Mouse (Mus musculus): Measurements from ENCODE around the gene Cox15. TPM values are rescaled to one million over a fixed set of nuclear protein-coding genes. Genes with fewer than 3 reads are reported as not detected.

Cox15 gene
- total RNA-seq, 1 experiment: 19.8 TPM

DNA sequence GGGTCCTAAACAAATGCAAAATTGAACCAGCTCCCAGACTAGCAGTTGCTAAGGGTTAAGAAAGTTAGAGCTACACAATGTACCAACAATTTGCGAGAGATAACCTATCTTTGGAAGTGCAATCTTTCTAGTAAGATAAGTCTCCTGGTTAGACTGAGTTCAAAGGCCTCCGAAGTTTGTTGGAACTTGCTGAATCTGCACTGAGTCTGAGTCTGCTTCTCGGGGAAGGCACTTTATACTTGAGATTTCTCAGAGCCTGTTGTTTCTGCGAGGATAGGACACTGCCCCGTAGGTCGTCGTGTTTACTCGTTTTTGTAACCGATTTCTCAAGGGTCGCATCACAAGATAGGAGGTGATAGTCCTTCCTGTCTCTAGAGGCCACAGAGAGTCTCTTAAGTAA is 22.6 kb upstream of the Cox15 start:
- H3K36me3 ChIP-seq (ENCODE audit: control insufficient read depth, insufficient read depth, low read length, poor library complexity, severe bottlenecking): no peaks in the 10 kb centered on the region
- DNase-seq (ENCODE audit: low read depth, low spot score): no peak
- in situ Hi-C loops (cut with MboI; ENCODE audit: low sequenced_read_pairs in 2 of 2, unreplicated experiment in 2 of 2): no loop called here
- no peak overlapping the region for H3K4me3 ChIP-seq (ENCODE audit: insufficient read depth in 1 of 2, low read depth in 1 of 2, low read length in 2 of 2, poor library complexity in 1 of 2, severe bottlenecking in 1 of 2)
- no peaks in the 10 kb centered on the region for H3K9me3 ChIP-seq (ENCODE audit: control insufficient read depth, insufficient read depth, low read depth, low read length)
- no peaks in the 10 kb centered on the region for H3K4me1 ChIP-seq (ENCODE audit: control insufficient read depth in 2 of 2, insufficient read depth in 2 of 2, low read length in 2 of 2, poor library complexity in 1 of 2)
- H3K9ac ChIP-seq (ENCODE audit: insufficient read depth, low read depth, low read length, poor library complexity, severe bottlenecking): no peak overlapping the region
- no peak overlapping the region for H3K27ac ChIP-seq (ENCODE audit: insufficient read depth, low read depth, low read length, poor library complexity, severe bottlenecking)
- TF ChIP-seq CHD2 (IDR thresholded peaks at IDR 0.05; ENCODE audit: low read depth, low read length) (no peak), MAFK (IDR thresholded peaks at IDR 0.05; ENCODE audit: insufficient read depth, low read depth, low read length) (no peak), ZNF384 (IDR thresholded peaks at IDR 0.05; ENCODE audit: low read depth, low read length) (no peak), ZC3H11A (IDR thresholded peaks at IDR 0.05; ENCODE audit: borderline replicate concordance, low read depth, low read length) (no peak), HCFC1 (IDR thresholded peaks at IDR 0.05; ENCODE audit: borderline replicate concordance, insufficient read depth, low read length) (no peak)

DNA sequence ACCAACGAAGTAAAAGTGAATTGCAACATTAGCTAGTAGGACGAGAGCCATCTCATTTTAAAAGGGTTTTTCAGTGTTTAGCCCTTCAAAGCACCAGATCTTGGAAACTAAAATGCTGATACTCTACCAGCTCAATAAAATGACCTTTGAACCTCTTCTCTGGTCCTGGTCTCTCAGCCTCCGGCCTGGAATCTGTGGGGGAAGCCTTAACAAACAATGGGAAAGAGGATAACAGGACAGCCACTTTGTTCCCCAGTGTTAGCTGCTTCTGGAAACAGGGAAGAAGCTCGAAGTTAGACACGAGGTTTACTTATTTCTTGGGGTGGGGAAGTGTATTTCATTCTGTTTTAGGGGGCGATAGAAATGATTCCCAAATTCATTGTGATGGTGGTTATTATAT is 19.5 kb upstream of the Cox15 start:
- in situ Hi-C loops (cut with MboI; ENCODE audit: low sequenced_read_pairs in 2 of 2, unreplicated experiment in 2 of 2): no loop called here
- TF ChIP-seq MAFK (IDR thresholded peaks at IDR 0.05; ENCODE audit: insufficient read depth, low read depth, low read length) (no peak), CHD2 (IDR thresholded peaks at IDR 0.05; ENCODE audit: low read depth, low read length) (no peak), ZC3H11A (IDR thresholded peaks at IDR 0.05; ENCODE audit: borderline replicate concordance, low read depth, low read length) (no peak), HCFC1 (IDR thresholded peaks at IDR 0.05; ENCODE audit: borderline replicate concordance, insufficient read depth, low read length) (no peak)
- no peak overlapping the region for H3K9ac ChIP-seq (ENCODE audit: insufficient read depth, low read depth, low read length, poor library complexity, severe bottlenecking)

DNA sequence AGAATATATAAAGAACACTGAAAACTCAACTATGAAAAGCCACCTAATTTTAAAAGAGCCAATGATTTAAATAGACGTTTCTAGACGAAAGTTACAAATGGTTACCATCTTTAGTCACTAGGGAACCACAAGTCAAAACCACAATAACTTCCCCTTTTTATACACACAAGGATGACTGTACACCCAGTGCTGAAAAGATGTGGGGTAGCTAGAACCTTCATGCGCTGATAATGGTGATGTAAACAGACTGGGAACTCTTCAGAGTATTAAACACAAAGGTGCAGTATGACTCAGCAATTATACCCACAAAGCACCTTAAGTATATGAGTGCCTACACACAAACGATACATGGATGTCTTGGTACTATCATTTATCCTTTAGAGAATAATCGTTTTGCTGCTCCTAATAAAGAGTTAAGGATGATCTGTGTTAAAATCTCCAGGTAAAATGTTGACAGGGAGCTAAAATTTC is 18.7 kb upstream of the Cox15 start:
- Histone ChIP-seq H3K4me3 (ENCODE audit: insufficient read depth in 1 of 2, low read depth in 1 of 2, low read length in 2 of 2, poor library complexity in 1 of 2, severe bottlenecking in 1 of 2) (no peak overlapping the region), H3K9me3 (ENCODE audit: control insufficient read depth, insufficient read depth, low read depth, low read length) (no peaks in the 10 kb centered on the region), H3K4me1 (ENCODE audit: control insufficient read depth in 2 of 2, insufficient read depth in 2 of 2, low read length in 2 of 2, poor library complexity in 1 of 2) (no peaks in the 10 kb centered on the region), H3K36me3 (ENCODE audit: control insufficient read depth, insufficient read depth, low read length, poor library complexity, severe bottlenecking) (no peaks in the 10 kb centered on the region), H3K27ac (ENCODE audit: insufficient read depth, low read depth, low read length, poor library complexity, severe bottlenecking) (no peak overlapping the region), H3K9ac (ENCODE audit: insufficient read depth, low read depth, low read length, poor library complexity, severe bottlenecking) (no peak overlapping the region)
- TF ChIP-seq MAFK (IDR thresholded peaks at IDR 0.05; ENCODE audit: insufficient read depth, low read depth, low read length): peak; percentile 5; the same call in 1 of the 2 replicates
- TF ChIP-seq CHD2 (IDR thresholded peaks at IDR 0.05; ENCODE audit: low read depth, low read length): no peak
- in situ Hi-C loops (cut with MboI; ENCODE audit: low sequenced_read_pairs in 2 of 2, unreplicated experiment in 2 of 2): no loop called here
- DNase-seq (ENCODE audit: low read depth, low spot score): no peak

More for the DNA sequence above, 19.5 kb upstream of the Cox15 start:
- Histone ChIP-seq H3K4me3 (ENCODE audit: insufficient read depth in 1 of 2, low read depth in 1 of 2, low read length in 2 of 2, poor library complexity in 1 of 2, severe bottlenecking in 1 of 2) (no peak overlapping the region), H3K4me1 (ENCODE audit: control insufficient read depth in 2 of 2, insufficient read depth in 2 of 2, low read length in 2 of 2, poor library complexity in 1 of 2) (no peaks in the 10 kb centered on the region), H3K27ac (ENCODE audit: insufficient read depth, low read depth, low read length, poor library complexity, severe bottlenecking) (no peak overlapping the region), H3K36me3 (ENCODE audit: control insufficient read depth, insufficient read depth, low read length, poor library complexity, severe bottlenecking) (no peaks in the 10 kb centered on the region), H3K9me3 (ENCODE audit: control insufficient read depth, insufficient read depth, low read depth, low read length) (no peaks in the 10 kb centered on the region)
- DNase-seq (ENCODE audit: low read depth, low spot score): no peak

DNA sequence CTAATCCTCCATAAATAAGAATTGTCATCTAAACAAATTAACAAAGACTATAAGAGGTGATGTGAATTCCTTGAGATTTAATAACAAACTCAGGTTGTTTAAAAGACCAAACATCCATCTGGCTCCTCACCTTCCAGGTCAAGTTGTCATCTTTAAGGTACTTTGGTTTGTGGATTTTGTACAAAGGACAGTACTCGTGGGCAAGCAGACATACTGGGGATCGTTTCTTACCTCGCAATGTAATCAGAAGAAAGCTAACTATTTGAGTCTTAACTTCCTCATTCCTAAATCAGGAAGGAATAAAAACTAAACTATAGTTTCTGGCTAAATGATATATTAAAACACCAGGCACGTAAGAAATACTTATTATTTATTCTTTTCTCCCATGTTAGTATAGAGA is 17.8 kb upstream of the Cox15 start:
- no peak overlapping the region for H3K9ac ChIP-seq (ENCODE audit: insufficient read depth, low read depth, low read length, poor library complexity, severe bottlenecking)

DNA sequence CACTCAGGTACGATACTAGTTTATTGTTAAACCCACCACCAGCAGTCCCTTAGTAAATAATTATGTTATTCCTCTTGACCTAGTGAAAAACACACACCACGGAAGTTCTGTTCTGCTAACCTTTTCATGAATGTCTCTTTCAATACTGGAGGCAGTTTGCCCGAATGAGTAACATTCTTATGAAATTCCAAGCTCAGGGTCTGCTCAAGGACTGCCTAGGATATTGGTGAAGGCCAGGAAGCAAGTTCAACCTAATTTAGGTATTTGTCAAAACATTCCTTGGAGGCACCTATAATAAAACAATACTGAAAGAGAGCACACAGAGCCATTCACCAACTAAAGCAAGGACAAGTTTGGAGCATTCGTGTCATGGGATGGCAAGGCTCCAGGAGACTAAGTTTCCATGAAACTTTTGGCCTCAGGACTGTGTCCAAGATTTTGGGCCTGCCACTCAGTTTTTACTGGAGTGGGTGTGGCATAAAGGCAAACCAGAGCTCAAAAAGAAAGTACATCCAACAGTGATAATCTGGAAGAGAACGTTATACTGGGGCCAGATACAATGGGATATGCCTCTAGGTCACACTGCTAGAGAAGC is 16.7 kb upstream of the Cox15 start:
- no peak overlapping the region for H3K27ac ChIP-seq (ENCODE audit: insufficient read depth, low read depth, low read length, poor library complexity, severe bottlenecking)
- H3K9me3 ChIP-seq (ENCODE audit: control insufficient read depth, insufficient read depth, low read depth, low read length): no peaks in the 10 kb centered on the region
- no peaks in the 10 kb centered on the region for H3K4me1 ChIP-seq (ENCODE audit: control insufficient read depth in 2 of 2, insufficient read depth in 2 of 2, low read length in 2 of 2, poor library complexity in 1 of 2)
- no peak overlapping the region for H3K4me3 ChIP-seq (ENCODE audit: insufficient read depth in 1 of 2, low read depth in 1 of 2, low read length in 2 of 2, poor library complexity in 1 of 2, severe bottlenecking in 1 of 2)
- H3K36me3 ChIP-seq (ENCODE audit: control insufficient read depth, insufficient read depth, low read length, poor library complexity, severe bottlenecking): no peaks in the 10 kb centered on the region
- in situ Hi-C loops (cut with MboI; ENCODE audit: low sequenced_read_pairs in 2 of 2, unreplicated experiment in 2 of 2): no loop called here
- no peak for DNase-seq (ENCODE audit: low read depth, low spot score)
- TF ChIP-seq ZNF384 (IDR thresholded peaks at IDR 0.05; ENCODE audit: low read depth, low read length): no peak
- TF ChIP-seq ZC3H11A (IDR thresholded peaks at IDR 0.05; ENCODE audit: borderline replicate concordance, low read depth, low read length): no peak
- no peak for TF ChIP-seq HCFC1 (IDR thresholded peaks at IDR 0.05; ENCODE audit: borderline replicate concordance, insufficient read depth, low read length)
- no peak for TF ChIP-seq MAFK (IDR thresholded peaks at IDR 0.05; ENCODE audit: insufficient read depth, low read depth, low read length)
- no peak for TF ChIP-seq CHD2 (IDR thresholded peaks at IDR 0.05; ENCODE audit: low read depth, low read length)
- H3K9ac ChIP-seq (ENCODE audit: insufficient read depth, low read depth, low read length, poor library complexity, severe bottlenecking): no peak overlapping the region

More for the DNA sequence above, 17.8 kb upstream of the Cox15 start:
- Histone ChIP-seq H3K9me3 (ENCODE audit: control insufficient read depth, insufficient read depth, low read depth, low read length) (no peaks in the 10 kb centered on the region), H3K27ac (ENCODE audit: insufficient read depth, low read depth, low read length, poor library complexity, severe bottlenecking) (no peak overlapping the region), H3K36me3 (ENCODE audit: control insufficient read depth, insufficient read depth, low read length, poor library complexity, severe bottlenecking) (no peaks in the 10 kb centered on the region), H3K4me1 (ENCODE audit: control insufficient read depth in 2 of 2, insufficient read depth in 2 of 2, low read length in 2 of 2, poor library complexity in 1 of 2) (no peaks in the 10 kb centered on the region), H3K4me3 (ENCODE audit: insufficient read depth in 1 of 2, low read depth in 1 of 2, low read length in 2 of 2, poor library complexity in 1 of 2, severe bottlenecking in 1 of 2) (no peak overlapping the region)
- no peak for DNase-seq (ENCODE audit: low read depth, low spot score)
- in situ Hi-C loops (cut with MboI; ENCODE audit: low sequenced_read_pairs in 2 of 2, unreplicated experiment in 2 of 2): no loop called here
- no peak for TF ChIP-seq ZNF384 (IDR thresholded peaks at IDR 0.05; ENCODE audit: low read depth, low read length)
- TF ChIP-seq MAFK (IDR thresholded peaks at IDR 0.05; ENCODE audit: insufficient read depth, low read depth, low read length): no peak
- TF ChIP-seq CHD2 (IDR thresholded peaks at IDR 0.05; ENCODE audit: low read depth, low read length): no peak
- TF ChIP-seq HCFC1 (IDR thresholded peaks at IDR 0.05; ENCODE audit: borderline replicate concordance, insufficient read depth, low read length): no peak
- TF ChIP-seq ZC3H11A (IDR thresholded peaks at IDR 0.05; ENCODE audit: borderline replicate concordance, low read depth, low read length): no peak
